Mouse (Mus musculus): ENCODE measurements around the gene Adamts17.

GRCm38 (mm10) chr7:66858247-66859075 lies 18.9 kb downstream of the Adamts17 start:
- TF ChIP-seq POLR2A (IDR thresholded peaks at IDR 0.05; ENCODE audit: control insufficient read depth, low read depth, low read length) (no peak), CTCF (IDR thresholded peaks at IDR 0.05; ENCODE audit: control insufficient read depth, insufficient read depth, insufficient replicate concordance, low read depth, low read length) (no peak)
